Mouse (Mus musculus): ENCODE results near the gene Rmnd5b. TPM values are rescaled to one million over a fixed set of nuclear protein-coding genes. Genes with fewer than 3 reads are reported as not detected.
A peak's percentile ranks its signal among the peaks of the same experiment; 100 is the strongest.
"Not testable (repeated sequence)": the region's sequence is repeated elsewhere in the genome, so short reads cannot be mapped to it uniquely, and the experiment has no call there.

The Rmnd5b gene
- polyA plus RNA-seq, 1 experiment from 2014 or later = 34.4 TPM

DNA sequence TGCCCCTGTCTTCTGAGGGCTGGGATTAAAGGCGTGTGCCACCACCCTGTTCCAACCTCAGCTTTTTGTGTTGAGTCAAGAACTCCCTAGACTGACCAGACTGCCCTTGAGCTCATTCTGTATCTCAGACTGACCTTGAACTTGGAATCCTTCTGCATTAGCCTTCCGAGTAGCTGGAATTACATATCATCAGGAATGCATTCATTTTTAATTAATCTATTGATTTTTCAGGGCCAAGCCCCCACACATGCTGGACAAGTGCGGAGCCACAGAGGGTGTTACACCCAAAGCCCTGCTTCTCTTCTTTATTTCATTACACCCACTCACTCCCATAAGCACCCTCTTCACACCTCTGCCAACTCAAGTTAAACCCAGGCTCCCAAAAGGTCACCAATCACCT, 2.0 kb downstream of the Rmnd5b start:
- Histone ChIP-seq H3K9ac (no peak overlapping the region), H3K27me3 (replicated peaks) (no peaks in the 10 kb centered on the region), H3K4me3 (no peak overlapping the region), H3K4me1 (peaks cover 71% of the 10 kb centered on the region), H3K9me3 (replicated peaks) (no peaks in the 10 kb centered on the region), H3K4me2 (no peak overlapping the region), H3K27ac (no peak overlapping the region), H3K36me3 (peaks cover 26% of the 10 kb centered on the region)
- ATAC-seq = no peak
- WGBS (ENCODE audit: insufficient replicate concordance) = 82% methylated on average over 3 of the region's 3 CpGs

DNA sequence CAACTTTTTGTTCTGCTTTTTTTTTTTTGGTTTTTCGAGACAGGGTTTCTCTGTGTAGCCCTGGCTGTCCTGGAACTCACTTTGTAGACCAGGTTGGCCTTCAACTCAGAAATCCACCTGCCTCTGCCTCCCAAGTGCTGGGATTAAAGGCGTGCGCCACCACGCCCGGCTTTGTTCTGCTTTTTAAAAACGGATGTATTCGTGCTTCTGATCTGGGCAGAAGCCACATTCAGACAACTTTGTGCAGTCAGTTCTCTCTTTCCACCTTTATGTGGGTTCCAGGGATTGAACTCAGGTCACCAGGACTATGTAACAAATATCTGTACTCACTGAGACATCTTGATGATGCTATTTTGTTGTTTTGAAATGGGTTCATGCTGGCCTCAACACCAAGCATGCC, 2.5 kb downstream of the Rmnd5b start:
- not testable (repeated sequence) for H3K9me3 ChIP-seq (replicated peaks); H3K4me2 ChIP-seq; H3K27me3 ChIP-seq (replicated peaks); H3K27ac ChIP-seq; ATAC-seq; H3K4me3 ChIP-seq; H3K9ac ChIP-seq
- Histone ChIP-seq H3K4me1 (peaks cover 66% of the 10 kb centered on the region), H3K36me3 (peaks cover 30% of the 10 kb centered on the region)
- 67% methylated on average over 7 of the region's 7 CpGs for WGBS (ENCODE audit: insufficient replicate concordance)

DNA sequence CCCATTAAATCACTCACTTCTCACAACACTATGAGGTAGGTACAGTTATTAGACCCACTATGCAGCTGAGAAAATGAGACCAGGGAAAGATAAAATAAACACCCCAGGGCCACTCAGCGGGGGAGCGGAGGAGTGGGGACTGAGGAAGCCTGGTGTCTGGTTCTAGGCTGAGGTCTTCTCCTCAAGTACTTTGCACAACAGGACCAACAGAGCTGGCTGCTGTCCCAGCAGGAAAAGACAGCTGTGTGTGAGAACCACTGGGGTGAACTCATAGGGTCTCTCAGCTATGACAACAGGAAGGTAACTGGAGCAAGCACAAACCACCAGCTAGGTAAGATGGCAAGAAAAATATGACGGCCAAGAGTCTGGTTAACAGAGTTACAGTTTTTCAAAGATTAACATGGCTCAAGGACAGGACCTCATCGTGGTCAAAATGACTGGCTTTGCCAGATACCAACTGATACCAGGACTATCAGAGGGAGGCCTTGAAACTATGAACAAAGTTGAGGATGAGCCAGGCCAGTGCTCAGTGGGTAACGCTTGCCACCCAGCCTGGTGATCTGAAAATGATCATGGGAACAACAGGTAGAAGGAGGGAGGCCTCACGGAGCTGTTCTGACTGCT, 3.5 kb downstream of the Rmnd5b start:
- Histone ChIP-seq H3K4me1 (peaks cover 56% of the 10 kb centered on the region), H3K9ac (no peak overlapping the region), H3K27me3 (replicated peaks) (no peaks in the 10 kb centered on the region), H3K9me3 (replicated peaks) (no peaks in the 10 kb centered on the region), H3K4me3 (no peak overlapping the region), H3K27ac (no peak overlapping the region), H3K4me2 (no peak overlapping the region), H3K36me3 (peaks cover 39% of the 10 kb centered on the region)
- ATAC-seq = no peak
- WGBS (ENCODE audit: insufficient replicate concordance) = 63% methylated on average over 6 of the region's 6 CpGs

DNA sequence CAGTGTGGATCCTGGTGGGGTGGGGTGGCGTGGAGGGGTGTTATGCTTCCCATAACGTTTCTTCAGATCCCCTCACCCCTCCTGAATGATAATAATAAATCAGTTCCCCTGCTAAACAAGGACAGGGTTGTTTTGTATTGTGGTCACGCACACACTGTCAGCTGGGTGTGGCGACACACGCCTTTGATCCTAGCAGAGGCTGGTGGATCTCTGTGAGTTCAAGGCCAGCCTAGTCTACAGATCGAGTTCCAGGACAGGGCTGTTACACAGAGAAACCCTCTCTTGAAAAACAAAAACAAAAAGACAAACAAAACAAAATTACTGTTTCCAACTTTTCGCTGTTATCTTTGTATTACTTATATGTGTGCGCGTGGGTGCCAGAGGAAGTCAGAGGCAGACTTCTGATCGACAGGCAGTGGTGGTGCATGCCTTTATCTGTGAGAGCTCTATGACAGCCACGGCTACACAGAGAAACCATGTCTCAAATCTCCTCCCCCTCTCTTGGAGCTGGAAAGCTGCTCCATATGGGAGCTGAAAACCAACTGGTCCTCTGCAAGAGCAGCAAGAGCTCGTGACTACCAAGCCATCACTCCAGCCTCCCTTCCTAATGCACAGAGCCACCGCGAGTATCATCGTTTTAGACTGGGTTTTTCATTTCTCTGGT, 5.9 kb downstream of the Rmnd5b start:
- H3K4me3 ChIP-seq = no peak overlapping the region
- H3K9me3 ChIP-seq (replicated peaks) = no peaks in the 10 kb centered on the region
- no peak overlapping the region for H3K27ac ChIP-seq
- WGBS (ENCODE audit: insufficient replicate concordance) = 51% methylated on average over 15 of the region's 15 CpGs
- no peak for ATAC-seq
- no peak overlapping the region for H3K4me2 ChIP-seq
- H3K36me3 ChIP-seq = peaks cover 64% of the 10 kb centered on the region
- no peak overlapping the region for H3K9ac ChIP-seq
- H3K27me3 ChIP-seq (replicated peaks) = no peaks in the 10 kb centered on the region
- H3K4me1 ChIP-seq = peaks cover 49% of the 10 kb centered on the region

DNA sequence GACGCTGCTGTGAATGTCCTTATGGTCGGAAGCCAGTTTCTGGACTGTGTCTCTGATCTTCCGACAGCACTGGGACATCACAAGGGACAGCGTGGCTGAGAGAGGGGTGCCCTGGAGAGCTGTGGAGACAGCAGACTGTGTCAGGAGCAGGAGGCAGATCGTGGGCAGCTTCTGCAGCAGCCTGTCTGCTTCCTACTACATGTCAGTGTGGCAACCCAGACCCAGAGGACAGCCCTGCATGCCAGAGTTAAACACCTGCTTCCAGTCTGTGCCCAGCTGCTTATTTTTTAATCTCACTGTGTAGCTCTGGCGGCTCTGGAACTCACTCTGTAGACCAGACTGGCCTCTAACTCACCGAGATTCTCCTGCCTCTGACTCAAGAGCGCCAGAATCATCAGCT, 7.8 kb downstream of the Rmnd5b start:
- WGBS (ENCODE audit: insufficient replicate concordance) = 84% methylated on average over 8 of the region's 8 CpGs
- Histone ChIP-seq H3K36me3 (peaks cover 75% of the 10 kb centered on the region), H3K27me3 (replicated peaks) (no peaks in the 10 kb centered on the region), H3K4me3 (no peak overlapping the region), H3K27ac (no peak overlapping the region), H3K9me3 (replicated peaks) (no peaks in the 10 kb centered on the region), H3K9ac (no peak overlapping the region), H3K4me1 (peaks cover 41% of the 10 kb centered on the region), H3K4me2 (no peak overlapping the region)
- ATAC-seq = no peak

DNA sequence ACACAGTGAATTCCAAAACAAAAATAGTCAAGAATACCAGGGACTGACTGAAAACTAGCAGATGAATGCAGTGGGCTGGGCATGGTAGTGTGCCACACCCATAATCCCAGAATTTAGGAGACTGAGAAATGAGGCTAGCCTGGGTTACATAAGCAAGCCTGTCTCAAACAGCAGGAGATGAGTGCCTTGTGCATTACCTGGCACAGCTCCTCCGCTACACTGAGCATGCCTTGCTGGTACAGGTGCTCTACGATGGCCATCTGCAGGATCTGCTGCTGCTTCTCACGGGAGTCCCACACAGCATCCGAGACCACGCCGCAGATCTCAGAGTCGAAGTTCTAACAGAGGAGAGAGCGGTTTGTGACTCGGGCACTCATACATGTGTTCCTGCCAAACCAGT, 8.3 kb downstream of the Rmnd5b start:
- no peak overlapping the region for H3K4me3 ChIP-seq
- WGBS (ENCODE audit: insufficient replicate concordance) = 93% methylated on average over 9 of the region's 9 CpGs
- no peak for ATAC-seq
- H3K9ac ChIP-seq = no peak overlapping the region
- H3K27ac ChIP-seq = no peak overlapping the region
- H3K4me1 ChIP-seq = peaks cover 39% of the 10 kb centered on the region
- H3K36me3 ChIP-seq = peaks cover 80% of the 10 kb centered on the region
- no peak overlapping the region for H3K4me2 ChIP-seq
- no peaks in the 10 kb centered on the region for H3K9me3 ChIP-seq (replicated peaks)
- no peaks in the 10 kb centered on the region for H3K27me3 ChIP-seq (replicated peaks)

DNA sequence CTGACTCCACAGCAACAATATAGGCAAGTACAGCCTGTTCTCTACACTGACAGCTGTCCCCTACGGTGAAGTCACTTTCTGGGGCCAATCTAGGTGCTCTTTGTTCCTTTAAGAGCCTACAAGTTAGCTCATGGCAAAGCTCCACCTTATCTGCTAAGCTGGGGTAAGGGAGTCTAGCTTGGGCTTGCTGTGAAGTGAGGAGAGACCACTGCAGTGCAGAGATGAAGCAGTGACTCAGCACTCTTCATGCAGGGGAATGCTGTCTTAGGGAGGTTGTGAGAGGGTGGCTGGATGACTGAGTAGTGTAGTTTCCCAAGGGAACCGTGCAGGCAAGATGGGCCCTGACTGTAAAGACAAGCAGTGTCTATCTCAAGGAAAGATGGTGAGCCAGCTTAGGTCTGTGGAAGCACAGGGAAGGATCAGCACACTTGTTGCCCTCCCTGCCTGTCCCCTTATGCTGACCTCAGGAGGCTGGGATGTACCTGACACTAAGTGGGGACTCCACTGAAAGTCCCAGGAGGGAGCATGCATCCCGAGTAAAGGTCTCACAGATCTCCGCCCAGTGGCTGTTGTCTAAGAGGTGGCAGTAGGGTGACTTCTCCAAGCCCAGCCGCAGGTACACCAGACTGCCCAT, 10.4 kb downstream of the Rmnd5b start:
- Histone ChIP-seq H3K36me3 (peaks cover 86% of the 10 kb centered on the region), H3K27ac (peak overlapping the region; percentile 53), H3K9ac (peak overlapping the region; percentile 22), H3K27me3 (replicated peaks) (no peaks in the 10 kb centered on the region), H3K4me2 (peak overlapping the region; percentile 15; the same call in 1 of the 2 replicates), H3K4me1 (peaks cover 46% of the 10 kb centered on the region), H3K9me3 (replicated peaks) (no peaks in the 10 kb centered on the region), H3K4me3 (no peak overlapping the region)
- WGBS (ENCODE audit: insufficient replicate concordance) = 63% methylated on average over 5 of the region's 5 CpGs
- peak; percentile 69; the same call in 1 of the 2 replicates for ATAC-seq

DNA sequence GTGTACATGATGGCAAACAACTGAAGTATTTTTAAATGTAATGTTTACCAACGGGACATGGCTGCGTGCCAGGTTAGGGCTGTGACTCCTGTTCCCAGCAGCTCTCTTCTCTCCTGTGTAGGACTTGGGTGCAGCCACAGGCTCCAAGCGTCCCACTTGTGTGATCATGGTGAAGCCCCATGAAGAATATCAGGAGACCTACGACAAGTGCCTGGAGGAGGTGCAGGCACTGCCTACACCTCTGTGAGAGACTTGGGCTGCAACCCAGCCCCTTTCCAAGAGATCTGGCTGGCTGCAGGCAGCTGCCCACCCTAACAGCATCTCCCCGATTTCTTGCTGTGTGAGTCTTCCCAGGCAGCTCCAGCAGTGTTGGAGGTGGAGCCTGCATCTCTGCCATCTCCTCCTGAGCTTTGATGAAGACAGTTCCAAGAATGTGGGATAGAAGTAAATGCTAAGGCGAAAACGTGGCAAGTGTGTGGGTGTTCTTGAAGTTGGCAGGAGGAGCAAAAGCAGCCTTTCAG, 12.7 kb downstream of the Rmnd5b start:
- H3K27ac ChIP-seq = no peak overlapping the region
- no peaks in the 10 kb centered on the region for H3K27me3 ChIP-seq (replicated peaks)
- no peak overlapping the region for H3K4me3 ChIP-seq
- H3K4me2 ChIP-seq = no peak overlapping the region
- H3K9ac ChIP-seq = 0 out of 2 replicates have a peak overlapping the region, but pooled peaks have one; percentile 0
- no peak for ATAC-seq
- peaks cover 70% of the 10 kb centered on the region for H3K36me3 ChIP-seq
- H3K4me1 ChIP-seq = peaks cover 52% of the 10 kb centered on the region
- no peaks in the 10 kb centered on the region for H3K9me3 ChIP-seq (replicated peaks)
- WGBS (ENCODE audit: insufficient replicate concordance) = 76% methylated on average over 7 of the region's 7 CpGs

DNA sequence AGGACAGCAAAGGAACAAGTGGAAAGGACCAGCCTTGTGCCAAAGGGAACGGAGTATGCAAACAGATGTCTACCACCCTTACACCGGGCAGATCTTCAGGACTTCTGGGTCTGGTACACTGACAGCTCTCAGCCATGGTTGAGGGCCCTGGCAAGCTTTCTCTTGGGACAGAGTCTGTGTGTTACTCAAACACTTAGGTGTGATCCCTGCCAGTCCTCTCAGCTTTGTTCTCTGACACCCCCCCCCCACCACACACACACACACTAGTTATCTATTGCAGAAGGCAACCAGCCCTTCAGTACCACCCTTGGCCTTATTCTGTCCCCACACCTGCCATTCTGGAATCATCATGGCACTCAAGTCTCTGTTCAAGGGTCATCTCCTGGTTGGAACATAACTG, 13.9 kb downstream of the Rmnd5b start:
- Histone ChIP-seq H3K27ac (no peak overlapping the region), H3K4me3 (peak overlapping the region; percentile 79; the same call in 1 of the 2 replicates), H3K36me3 (peaks cover 57% of the 10 kb centered on the region), H3K9me3 (replicated peaks) (no peaks in the 10 kb centered on the region), H3K27me3 (replicated peaks) (no peaks in the 10 kb centered on the region), H3K4me2 (peak overlapping the region; percentile 83), H3K9ac (peak overlapping the region; percentile 79), H3K4me1 (peaks cover 58% of the 10 kb centered on the region)
- WGBS (ENCODE audit: insufficient replicate concordance) = 87% methylated on average over 2 of the region's 2 CpGs
- no peak for ATAC-seq

DNA sequence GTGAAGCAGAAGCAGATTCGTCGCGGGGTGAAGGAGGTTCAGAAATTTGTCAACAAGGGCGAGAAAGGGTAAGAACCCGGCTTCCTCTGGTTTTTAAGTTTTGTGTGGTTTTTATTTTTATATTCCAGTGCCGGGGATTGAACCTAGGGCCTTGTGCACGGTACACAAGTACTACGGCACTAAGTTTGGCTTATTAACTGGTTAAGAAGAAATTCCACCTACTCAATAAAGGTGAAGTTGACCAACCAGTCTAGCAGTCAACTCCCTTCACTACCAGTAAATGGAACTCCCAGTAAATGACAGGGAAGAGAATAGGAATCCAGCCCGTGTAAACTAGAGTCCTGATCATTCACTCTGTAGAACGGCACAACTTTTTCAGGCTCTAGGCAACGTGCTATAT, 15.6 kb downstream of the Rmnd5b start:
- Histone ChIP-seq H3K4me2 (peak overlapping the region; percentile 83), H3K4me3 (peak overlapping the region; percentile 79), H3K9ac (peak overlapping the region; percentile 79), H3K27ac (peak overlapping the region; percentile 61), H3K36me3 (peaks cover 40% of the 10 kb centered on the region), H3K27me3 (replicated peaks) (no peaks in the 10 kb centered on the region), H3K9me3 (replicated peaks) (no peaks in the 10 kb centered on the region), H3K4me1 (peaks cover 61% of the 10 kb centered on the region)
- under 1% methylated on average over 11 of the region's 11 CpGs for WGBS (ENCODE audit: insufficient replicate concordance)
- no peak for ATAC-seq

DNA sequence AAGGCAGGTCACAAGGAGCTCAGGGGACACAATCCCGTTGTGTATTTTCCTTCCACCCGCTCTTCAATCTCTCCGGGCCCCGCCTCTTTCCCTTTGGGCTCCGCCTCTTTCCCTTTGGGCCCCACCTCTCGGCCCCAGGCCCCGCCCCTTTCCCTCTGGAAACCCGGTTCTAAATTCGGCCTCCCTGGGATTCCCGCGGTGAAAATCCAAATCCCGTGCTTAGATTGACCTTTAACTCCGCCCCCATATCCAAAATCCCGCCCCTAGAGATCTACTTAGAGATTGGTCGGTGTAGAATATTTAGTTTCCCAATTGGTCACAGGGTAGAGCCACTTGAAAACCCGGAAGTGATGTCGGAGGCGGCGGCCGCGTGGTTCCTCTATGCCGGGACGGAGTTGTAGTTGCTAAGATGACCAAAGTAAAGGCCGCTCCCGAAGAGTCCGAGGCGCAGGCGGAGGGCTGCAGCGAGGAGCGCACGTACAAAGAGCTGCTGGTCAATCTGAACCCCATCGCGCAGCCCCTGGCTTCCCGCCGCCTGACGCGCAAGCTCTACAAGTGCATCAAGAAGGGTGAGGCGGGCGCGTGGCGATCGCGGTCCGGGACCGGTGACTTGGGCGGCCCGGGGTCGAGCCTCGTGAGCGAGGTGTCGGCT, 16.2 kb downstream of the Rmnd5b start, which contains the start of gene Nhp2:
Gene Nhp2 (plus strand): TSS at position 327 of the 652 bp plus-strand sequence.
- peak within 1 kb of the TSS; percentile 83 for H3K4me2 ChIP-seq
- H3K36me3 ChIP-seq = peaks cover 35% of the 10 kb centered on the region
- peak within 1 kb of the TSS; percentile 61 for H3K27ac ChIP-seq
- under 1% methylated on average over 51 of the region's 51 CpGs for WGBS (ENCODE audit: insufficient replicate concordance)
- H3K27me3 ChIP-seq (replicated peaks) = no peaks in the 10 kb centered on the region
- peak; percentile 82 for ATAC-seq
- H3K9ac ChIP-seq = peak within 1 kb of the TSS; percentile 79
- H3K9me3 ChIP-seq (replicated peaks) = no peaks in the 10 kb centered on the region
- H3K4me3 ChIP-seq = peak within 1 kb of the TSS; percentile 79
- peaks cover 61% of the 10 kb centered on the region for H3K4me1 ChIP-seq

All from liver, embryonic 12.5 days (tissue).